ENCODE assay signal across 18 mouse cellular contexts in the genomic region with DNA sequence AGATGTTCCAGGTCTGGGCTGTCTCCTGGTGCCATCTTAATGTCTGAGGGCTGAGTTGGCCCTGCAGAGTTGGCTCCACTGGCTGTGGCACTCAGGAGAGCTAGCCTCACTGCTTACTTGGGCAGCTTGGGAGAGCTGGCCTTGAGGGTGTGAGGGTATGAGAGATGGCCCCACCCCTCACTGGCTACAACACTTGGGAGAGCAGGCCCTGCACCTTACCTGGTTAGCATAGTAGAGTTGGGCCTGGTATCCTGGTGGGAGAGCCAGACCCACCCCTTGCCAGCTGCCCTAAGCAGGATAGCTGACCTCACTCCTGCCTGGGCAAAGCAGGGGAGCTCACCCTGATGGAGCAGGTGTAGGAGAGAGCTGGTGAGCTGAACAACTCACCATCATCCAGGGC. TPM values are rescaled to one million over a fixed set of nuclear protein-coding genes. Genes with fewer than 3 reads are reported as not detected.
DNase-seq lines count a peak whose midpoint lies in the region; ATAC-seq and TF ChIP-seq lines count a peak whose summit lies in the region.
"Had no signal": no experiment of that assay in that cellular context is flagged by ENCODE, and none has a peak within 500 bp of the region (broad histone marks: within the 10 kb centered on the region; RNA-seq: fewer than 3 reads in every experiment).

No protein-coding gene starts in this region.

- DNase-seq in heart, adult 2 months, result no peak
- no peak for DNase-seq in heart, postnatal 25 days (ENCODE audit: low spot score)
- no peak for DNase-seq in hindbrain, embryonic 11.5 days (ENCODE audit: low spot score)
- DNase-seq in midbrain, postnatal 0 days (ENCODE audit: low spot score), result no peak
- DNase-seq in limb, embryonic 10.5 days (ENCODE audit: low spot score), result peak; percentile 28
- DNase-seq: cerebellum, adult 2 months; cerebellum, postnatal 36 days; gastrocnemius, postnatal 25 days; kidney, adult 18-20 months; kidney, postnatal 10 days; liver; right cerebral cortex, postnatal 14 days; spleen, adult 18-20 months; thymus, postnatal 36 days had no signal

- TF ChIP-seq EP300 in heart, adult 2 months (IDR thresholded peaks at IDR 0.05; ENCODE audit: insufficient read depth, low read depth, low read length), result no peak

- H3K79me2 ChIP-seq in heart, adult 2 months (replicated peaks; ENCODE audit: control insufficient read depth, insufficient read depth, low read length), result peaks cover 19% of the 10 kb centered on the region

- peak overlapping the region; percentile 2; the same call in 1 of the 2 replicates for H3K27ac ChIP-seq in heart, adult 2 months
- H3K27ac ChIP-seq in hindbrain, embryonic 12.5 days, result no peak overlapping the region
- H3K27ac ChIP-seq in hindbrain, embryonic 11.5 days (ENCODE audit: low read depth, low read length), result no peak overlapping the region
- H3K27ac ChIP-seq in midbrain, embryonic 15.5 days, result no peak overlapping the region
- no peak overlapping the region for H3K27ac ChIP-seq in midbrain, postnatal 0 days (ENCODE audit: low read depth, low read length)
- H3K27ac ChIP-seq in limb, embryonic 10.5 days, result no peak overlapping the region
- H3K27ac ChIP-seq: forebrain, embryonic 12.5 days had no signal

- no peaks in the 10 kb centered on the region for H3K27me3 ChIP-seq in heart, adult 2 months (ENCODE audit: control insufficient read depth, insufficient read depth, low read length)
- no peaks in the 10 kb centered on the region for H3K27me3 ChIP-seq in hindbrain, embryonic 12.5 days
- no peaks in the 10 kb centered on the region for H3K27me3 ChIP-seq in hindbrain, embryonic 11.5 days (ENCODE audit: control insufficient read depth, insufficient read depth, low read length)
- H3K27me3 ChIP-seq in midbrain, embryonic 15.5 days (replicated peaks), result no peaks in the 10 kb centered on the region
- no peaks in the 10 kb centered on the region for H3K27me3 ChIP-seq in midbrain, postnatal 0 days (ENCODE audit: insufficient read depth, low read length)
- no peaks in the 10 kb centered on the region for H3K27me3 ChIP-seq in limb, embryonic 10.5 days (ENCODE audit: low read depth, poor library complexity, severe bottlenecking)
- H3K27me3 ChIP-seq: forebrain, embryonic 12.5 days had no signal

- ATAC-seq in hindbrain, embryonic 12.5 days (ENCODE audit: low FRiP score), result 0 out of 2 replicates have a peak, but pooled peaks have one; percentile 32
- ATAC-seq in hindbrain, embryonic 11.5 days (ENCODE audit: low FRiP score), result no peak
- peak; percentile 40 for ATAC-seq in midbrain, embryonic 15.5 days (replicated peaks)
- no peak for ATAC-seq in midbrain, postnatal 0 days (ENCODE audit: low FRiP score)

- H3K4me2 ChIP-seq in hindbrain, embryonic 12.5 days (replicated peaks), result no peak overlapping the region
- no peak overlapping the region for H3K4me2 ChIP-seq in hindbrain, embryonic 11.5 days (replicated peaks; ENCODE audit: low read depth, low read length)
- no peak overlapping the region for H3K4me2 ChIP-seq in midbrain, embryonic 15.5 days
- no peak overlapping the region for H3K4me2 ChIP-seq in midbrain, postnatal 0 days (ENCODE audit: low read depth, low read length, poor library complexity, severe bottlenecking)
- H3K4me2 ChIP-seq: forebrain, embryonic 12.5 days had no signal

- intact Hi-C loops in heart, adult 2 months (cut with DNase I), result loop anchor here (5.0 to 10.0 kb wide), 2 partner anchors 239 to 422 kb away; partner anchors contain the start of gene 4930505A04Rik
- intact Hi-C loops in heart, postnatal 25 days (cut with DNase I), result loop anchor here (5.0 kb wide), 1 partner anchor 422 kb away; no protein-coding TSS in a partner anchor

- H3K4me1 ChIP-seq in heart, adult 2 months (ENCODE audit: control insufficient read depth, insufficient read depth, low read length), result peaks cover 45% of the 10 kb centered on the region
- H3K4me1 ChIP-seq in hindbrain, embryonic 12.5 days, result no peaks in the 10 kb centered on the region
- H3K4me1 ChIP-seq in hindbrain, embryonic 11.5 days (replicated peaks; ENCODE audit: control insufficient read depth, insufficient read depth, low read length), result no peaks in the 10 kb centered on the region
- peaks cover 13% of the 10 kb centered on the region for H3K4me1 ChIP-seq in midbrain, embryonic 15.5 days
- H3K4me1 ChIP-seq in midbrain, postnatal 0 days (ENCODE audit: insufficient read depth, low read length), result no peaks in the 10 kb centered on the region
- no peaks in the 10 kb centered on the region for H3K4me1 ChIP-seq in limb, embryonic 10.5 days
- H3K4me1 ChIP-seq: forebrain, embryonic 12.5 days had no signal

- TF ChIP-seq POLR2A in heart, adult 2 months (IDR thresholded peaks at IDR 0.05; ENCODE audit: insufficient read depth, low read depth, low read length), result no peak

- no peaks in the 10 kb centered on the region for H3K9me3 ChIP-seq in hindbrain, embryonic 12.5 days (replicated peaks)
- no peaks in the 10 kb centered on the region for H3K9me3 ChIP-seq in hindbrain, embryonic 11.5 days (ENCODE audit: control insufficient read depth, low read length)
- H3K9me3 ChIP-seq in midbrain, embryonic 15.5 days, result no peaks in the 10 kb centered on the region
- H3K9me3 ChIP-seq in midbrain, postnatal 0 days (ENCODE audit: low read length), result no peaks in the 10 kb centered on the region
- no peaks in the 10 kb centered on the region for H3K9me3 ChIP-seq in limb, embryonic 10.5 days (replicated peaks)
- H3K9me3 ChIP-seq: forebrain, embryonic 12.5 days had no signal

- peaks cover 74% of the 10 kb centered on the region for H3K36me3 ChIP-seq in heart, adult 2 months (ENCODE audit: control insufficient read depth, insufficient read depth, low read length)
- no peaks in the 10 kb centered on the region for H3K36me3 ChIP-seq in hindbrain, embryonic 12.5 days
- no peaks in the 10 kb centered on the region for H3K36me3 ChIP-seq in hindbrain, embryonic 11.5 days (ENCODE audit: control insufficient read depth, insufficient read depth, low read length)
- H3K36me3 ChIP-seq in midbrain, embryonic 15.5 days (replicated peaks), result no peaks in the 10 kb centered on the region
- peaks cover 8% of the 10 kb centered on the region; the same call in 1 of the 2 replicates for H3K36me3 ChIP-seq in midbrain, postnatal 0 days (ENCODE audit: insufficient read depth, low read length)
- H3K36me3 ChIP-seq in limb, embryonic 10.5 days, result no peaks in the 10 kb centered on the region
- H3K36me3 ChIP-seq: forebrain, embryonic 12.5 days had no signal

- H3K4me3 ChIP-seq in heart, adult 2 months, result no peak overlapping the region
- H3K4me3 ChIP-seq in hindbrain, embryonic 12.5 days, result no peak overlapping the region
- H3K4me3 ChIP-seq in hindbrain, embryonic 11.5 days (ENCODE audit: low read depth, low read length), result no peak overlapping the region
- H3K4me3 ChIP-seq in midbrain, embryonic 15.5 days, result no peak overlapping the region
- H3K4me3 ChIP-seq in midbrain, postnatal 0 days (ENCODE audit: low read depth, low read length), result no peak overlapping the region
- H3K4me3 ChIP-seq in limb, embryonic 10.5 days, result no peak overlapping the region
- H3K4me3 ChIP-seq: forebrain, embryonic 12.5 days; myocyte had no signal

- TF ChIP-seq CTCF in heart, adult 2 months (IDR thresholded peaks at IDR 0.05), result no peak
- no peak for TF ChIP-seq CTCF in midbrain, postnatal 0 days (IDR thresholded peaks at IDR 0.05)

- no peak overlapping the region for H3K9ac ChIP-seq in heart, adult 2 months (ENCODE audit: low read depth, low read length)
- H3K9ac ChIP-seq in hindbrain, embryonic 12.5 days, result no peak overlapping the region
- no peak overlapping the region for H3K9ac ChIP-seq in hindbrain, embryonic 11.5 days (ENCODE audit: low read depth, low read length)
- no peak overlapping the region for H3K9ac ChIP-seq in midbrain, embryonic 15.5 days
- no peak overlapping the region for H3K9ac ChIP-seq in midbrain, postnatal 0 days (replicated peaks; ENCODE audit: low read length, poor library complexity, severe bottlenecking)
- H3K9ac ChIP-seq: forebrain, embryonic 12.5 days had no signal

RNA-seq across cellular contexts. Expression of gene Sptbn1, which starts 32.3 kb away (rescaled TPM):
- 100 to 1,000 TPM; 509 to 570 TPM for total RNA-seq in heart, adult 2 months (2021)
- 169 and 246 TPM in 2 replicates for polyA plus RNA-seq in heart, adult 2 months (2012; rRNA removed)
- total RNA-seq in heart, postnatal 25 days (2021), result 100 to 1,000 TPM; 487 to 529 TPM
- 120 and 122 TPM in 2 replicates for polyA plus RNA-seq in hindbrain, embryonic 12.5 days (2016; fragmentation: Nextera tagmentation; extraction: Ambion mirVana)
- 96.0 and 106 TPM in 2 replicates for polyA plus RNA-seq in hindbrain, embryonic 11.5 days (2014; fragmentation: Nextera tagmentation; extraction: Ambion mirVana)
- polyA plus RNA-seq in midbrain, embryonic 15.5 days (2015; fragmentation: Nextera tagmentation; extraction: Ambion mirVana), result 175 and 176 TPM in 2 replicates
- 294 and 367 TPM in 2 replicates for total RNA-seq in midbrain, postnatal 0 days (2014; rRNA removed)
- 170 and 173 TPM in 2 replicates for polyA plus RNA-seq in midbrain, postnatal 0 days (2015; fragmentation: Nextera tagmentation; extraction: Ambion mirVana)
- polyA plus RNA-seq in limb, embryonic 10.5 days (2016; fragmentation: Nextera tagmentation; extraction: Ambion mirVana), result 55.9 and 64.1 TPM in 2 replicates

Comparison
In these comparisons a context has a peak if more than half of its experiments do, and no peak if none do; other contexts are left out.
1. ATAC-seq: peak in hindbrain, embryonic 12.5 days (single experiment) and midbrain, embryonic 15.5 days (single experiment); none in hindbrain, embryonic 11.5 days (single experiment) and midbrain, postnatal 0 days (single experiment).